Mouse (Mus musculus) forebrain, embryonic 12.5 days (tissue): ENCODE measurements around the gene Prss12. TPM values are rescaled to one million over a fixed set of nuclear protein-coding genes. Genes with fewer than 3 reads are reported as not detected.

ENCODE experiments used
- ATAC-seq: fragments of 200-750 bp; cut with Nextera tagmentation; 2 replicates; pipeline ENCODE4 v1.8.0; 2017; ENCODE audit warnings: moderate TSS enrichment; ENCODE audit not compliant: low FRiP score
- H3K27ac ChIP-seq: fragments of 300-500 bp; sonication (generic); 2 replicates; pipeline ENCODE4 v1.5.1; 2016; ENCODE audit warnings: mild to moderate bottlenecking
- H3K27me3 ChIP-seq: fragments of 300-500 bp; sonication (generic); 2 replicates; pipeline ENCODE4 v1.6.1; 2016; ENCODE audit warnings: mild to moderate bottlenecking
- H3K36me3 ChIP-seq: fragments of 300-500 bp; sonication (generic); replicated peaks from 2 replicates; pipeline ENCODE4 v1.6.1; 2016; ENCODE audit warnings: mild to moderate bottlenecking
- H3K4me1 ChIP-seq: fragments of 300-500 bp; sonication (generic); 2 replicates; pipeline ENCODE4 v1.6.1; 2016
- H3K4me2 ChIP-seq: fragments of 300-500 bp; sonication (generic); 2 replicates; pipeline ENCODE4 v1.6.1; 2016; ENCODE audit warnings: mild to moderate bottlenecking, moderate library complexity
- H3K4me3 ChIP-seq: fragments of 300-500 bp; sonication (generic); replicated peaks from 2 replicates; pipeline ENCODE4 v1.5.1; 2016; ENCODE audit warnings: mild to moderate bottlenecking
- H3K9ac ChIP-seq: fragments of 300-500 bp; sonication (generic); 2 replicates; pipeline ENCODE4 v1.6.1; 2016; ENCODE audit warnings: mild to moderate bottlenecking
- H3K9me3 ChIP-seq: fragments of 300-500 bp; sonication (generic); 2 replicates; pipeline ENCODE4 v1.6.1; 2016
- WGBS: fragments of 180-500 bp; shearing (Covaris S2); methylation state at CpG from one replicate; pipeline ENCODE4 v1.1.7; 2016; 5-methylcytosine and 5-hydroxymethylcytosine counted together
- polyA plus RNA-seq: library from polyadenylated mRNA; unstranded; fragments of >200 nt; fragmentation: Nextera tagmentation; extraction: Ambion mirVana; gene quantifications from 2 replicates; pipeline ENCODE4 v1.2.1, GENCODE M21; 2016

Gene Prss12
- polyA plus RNA-seq, 1 experiment from 2014 or later = 3.1 TPM

DNA sequence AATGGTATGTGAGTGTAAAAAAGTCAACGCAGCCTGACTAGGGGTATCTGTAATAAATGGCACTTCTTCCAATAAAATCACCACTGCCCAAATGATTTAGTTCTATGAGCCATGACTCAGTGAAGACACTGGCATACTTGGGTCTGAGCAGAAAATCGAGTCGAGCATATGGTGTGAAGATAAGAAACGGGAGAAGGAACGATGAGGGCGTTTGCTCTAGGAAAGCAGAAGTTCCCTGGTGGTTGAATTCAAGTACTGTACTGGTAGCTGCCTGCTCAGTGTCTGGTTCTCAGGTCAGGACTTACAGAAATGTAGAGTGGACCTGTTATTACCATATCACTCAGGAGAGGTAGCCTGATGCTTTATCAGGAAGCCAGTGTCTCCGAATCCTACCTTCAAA, 6.2 kb upstream of the Prss12 start:
- Histone ChIP-seq H3K4me3 (no peak overlapping the region), H3K27ac (no peak overlapping the region), H3K27me3 (peaks cover 18% of the 10 kb centered on the region), H3K9me3 (no peaks in the 10 kb centered on the region), H3K9ac (no peak overlapping the region), H3K36me3 (no peaks in the 10 kb centered on the region), H3K4me2 (no peak overlapping the region), H3K4me1 (0 out of 2 replicates have a peak, but pooled peaks cover 5% of the 10 kb centered on the region)
- 91% methylated on average over 7 of the region's 7 CpGs for WGBS
- no peak for ATAC-seq

DNA sequence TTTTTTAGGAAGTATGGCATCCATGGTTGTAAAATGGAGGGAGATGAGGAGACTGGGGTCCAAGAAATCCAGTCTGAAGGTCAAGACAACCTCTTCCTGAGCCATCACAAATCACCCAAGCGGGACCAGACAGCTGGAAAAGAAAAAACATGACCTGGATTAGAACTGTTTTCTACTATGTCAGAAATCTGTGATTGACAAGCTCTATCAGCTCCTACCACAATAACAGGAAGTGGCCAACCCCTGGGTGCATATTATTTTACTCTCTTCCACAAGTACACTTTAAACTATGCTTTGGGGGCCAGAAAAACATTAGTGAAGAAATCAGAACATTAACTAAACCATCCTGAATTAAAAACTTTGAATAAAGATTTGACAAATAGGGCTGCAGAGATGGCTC, 2.2 kb upstream of the Prss12 start:
- H3K36me3 ChIP-seq = no peaks in the 10 kb centered on the region
- H3K27ac ChIP-seq = no peak overlapping the region
- WGBS = 86% methylated on average over 1 of the region's 1 CpGs
- H3K4me2 ChIP-seq = no peak overlapping the region
- H3K4me1 ChIP-seq = peaks cover 22% of the 10 kb centered on the region
- H3K9ac ChIP-seq = no peak overlapping the region
- no peak for ATAC-seq
- no peak overlapping the region for H3K4me3 ChIP-seq
- H3K9me3 ChIP-seq = no peaks in the 10 kb centered on the region
- H3K27me3 ChIP-seq = peaks cover 43% of the 10 kb centered on the region

DNA sequence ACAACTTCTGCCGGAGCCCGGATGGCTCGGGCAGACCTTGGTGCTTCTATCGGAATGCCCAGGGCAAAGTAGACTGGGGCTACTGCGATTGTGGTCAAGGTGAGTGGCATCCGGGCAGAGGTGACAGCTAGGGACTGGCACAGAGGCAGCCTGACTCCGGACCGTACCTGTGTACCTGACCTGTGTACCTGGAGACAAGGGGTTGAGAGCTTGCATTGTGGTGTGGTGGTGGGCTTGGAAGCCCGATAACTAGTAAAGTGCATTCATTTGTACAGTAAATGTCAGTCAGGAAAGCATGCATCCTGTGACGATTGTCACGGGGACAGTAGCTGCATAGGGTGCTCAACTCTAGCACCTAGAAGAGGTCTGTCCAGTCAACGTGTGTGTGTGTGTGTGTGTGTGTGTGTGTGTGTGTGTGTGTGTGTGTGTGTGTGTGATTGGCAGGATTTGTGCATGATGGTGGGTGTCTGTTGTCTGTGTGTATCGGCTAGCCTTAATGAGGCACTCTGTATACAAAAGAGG, 886 bp downstream of the Prss12 start:
- peak overlapping the region; percentile 78 for H3K4me3 ChIP-seq
- peak overlapping the region; percentile 100 for H3K4me2 ChIP-seq
- no peaks in the 10 kb centered on the region for H3K9me3 ChIP-seq
- H3K27ac ChIP-seq = no peak overlapping the region
- H3K27me3 ChIP-seq = peaks cover 43% of the 10 kb centered on the region
- no peaks in the 10 kb centered on the region for H3K36me3 ChIP-seq
- H3K4me1 ChIP-seq = peaks cover 22% of the 10 kb centered on the region
- 7% methylated on average over 13 of the region's 13 CpGs for WGBS
- peak overlapping the region; percentile 61 for H3K9ac ChIP-seq
- ATAC-seq = peak; percentile 59

DNA sequence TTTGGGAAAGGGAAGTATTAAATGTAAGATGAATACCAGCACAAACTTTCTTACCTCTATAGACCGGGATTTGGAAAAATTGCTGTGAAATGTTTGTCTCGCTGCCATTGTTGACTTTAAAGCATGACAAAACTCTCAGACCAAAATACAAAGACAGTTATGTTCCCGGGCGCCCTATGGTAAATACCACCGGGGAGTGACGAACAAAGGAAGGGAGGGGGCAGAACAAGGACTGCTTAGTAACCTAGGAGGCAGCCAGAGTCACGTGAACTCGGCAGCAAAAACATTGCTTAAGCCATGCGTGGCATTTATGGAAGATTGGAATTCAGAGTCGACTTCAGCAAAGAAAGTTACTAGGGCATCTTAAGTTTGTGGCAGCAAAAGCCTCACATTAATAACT, 1.4 kb downstream of the Prss12 start:
- peak overlapping the region; percentile 78 for H3K4me3 ChIP-seq
- H3K27me3 ChIP-seq = peaks cover 43% of the 10 kb centered on the region
- H3K9me3 ChIP-seq = no peaks in the 10 kb centered on the region
- H3K4me2 ChIP-seq = peak overlapping the region; percentile 100
- WGBS = 3% methylated on average over 10 of the region's 10 CpGs
- no peak overlapping the region for H3K27ac ChIP-seq
- peaks cover 22% of the 10 kb centered on the region for H3K4me1 ChIP-seq
- ATAC-seq = no peak
- H3K9ac ChIP-seq = 0 out of 2 replicates have a peak overlapping the region, but pooled peaks have one; percentile 61
- H3K36me3 ChIP-seq = no peaks in the 10 kb centered on the region

DNA sequence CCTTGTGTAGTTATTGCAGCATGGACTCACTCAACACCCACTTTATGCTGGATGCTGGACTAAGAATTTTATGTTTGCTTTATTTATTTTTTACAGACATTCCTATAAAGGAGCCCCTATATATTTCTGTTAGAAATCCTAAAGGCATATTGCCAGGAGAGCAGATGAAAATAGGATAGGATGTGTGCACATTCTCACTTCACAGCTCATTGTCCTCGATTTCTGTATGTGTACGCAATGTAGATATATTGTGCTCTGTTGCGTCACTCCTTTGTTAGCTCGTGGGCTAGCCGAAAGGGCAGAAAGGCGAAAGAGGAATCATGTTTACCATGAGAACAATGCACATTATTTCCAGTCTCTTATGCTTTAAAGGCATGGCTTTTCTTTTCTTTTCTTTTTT, 3.4 kb downstream of the Prss12 start:
- H3K4me3 ChIP-seq = no peak overlapping the region
- H3K9me3 ChIP-seq = no peaks in the 10 kb centered on the region
- no peak overlapping the region for H3K27ac ChIP-seq
- H3K36me3 ChIP-seq = no peaks in the 10 kb centered on the region
- H3K27me3 ChIP-seq = peaks cover 31% of the 10 kb centered on the region
- no peak for ATAC-seq
- 56% methylated on average over 6 of the region's 6 CpGs for WGBS
- H3K4me2 ChIP-seq = no peak overlapping the region
- no peak overlapping the region for H3K9ac ChIP-seq
- peaks cover 18% of the 10 kb centered on the region for H3K4me1 ChIP-seq

DNA sequence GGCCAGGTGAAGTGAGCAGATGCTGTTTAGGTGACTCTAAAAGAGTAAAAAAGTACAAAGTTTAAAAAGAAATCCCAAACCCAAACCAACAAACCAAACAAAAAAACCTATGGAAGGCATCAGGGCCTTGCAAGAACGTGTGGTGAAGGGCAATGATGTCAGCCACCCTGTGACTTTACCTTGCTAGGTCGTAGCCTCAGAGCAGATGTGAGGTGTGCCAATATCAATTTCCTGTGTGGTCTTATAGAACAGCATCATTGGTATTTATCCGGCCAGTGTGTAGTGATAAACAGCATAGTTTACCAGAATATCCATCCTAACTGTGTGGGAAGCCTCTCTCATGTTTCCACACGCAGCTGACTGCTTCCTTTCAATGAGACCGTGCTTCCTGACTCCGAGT, 6.2 kb downstream of the Prss12 start:
- H3K4me1 ChIP-seq = peaks cover 3% of the 10 kb centered on the region
- no peak for ATAC-seq
- H3K27ac ChIP-seq = no peak overlapping the region
- H3K4me3 ChIP-seq = no peak overlapping the region
- no peak overlapping the region for H3K4me2 ChIP-seq
- no peaks in the 10 kb centered on the region for H3K9me3 ChIP-seq
- 80% methylated on average over 6 of the region's 6 CpGs for WGBS
- H3K9ac ChIP-seq = no peak overlapping the region
- no peaks in the 10 kb centered on the region for H3K36me3 ChIP-seq
- peaks cover 10% of the 10 kb centered on the region for H3K27me3 ChIP-seq

DNA sequence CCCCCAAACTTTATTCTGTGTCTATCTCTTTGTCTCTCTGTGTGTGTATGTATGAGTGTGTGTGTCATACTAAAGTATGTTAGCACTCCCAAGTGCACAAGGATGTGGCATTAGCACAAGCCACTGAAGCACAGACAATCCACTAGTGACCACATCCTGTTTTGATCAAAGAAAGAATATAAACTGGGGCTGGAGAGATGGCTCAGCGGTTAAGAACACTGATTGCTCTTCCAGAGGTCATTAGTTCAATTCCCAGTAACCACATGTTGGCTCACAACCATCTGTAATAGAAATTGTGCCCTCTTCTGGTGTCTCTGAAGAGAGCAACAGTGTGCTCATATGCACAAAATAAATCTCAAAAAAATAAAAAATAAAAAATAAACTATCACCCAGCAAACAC, 12.8 kb downstream of the Prss12 start:
- no peaks in the 10 kb centered on the region for H3K36me3 ChIP-seq
- H3K9me3 ChIP-seq = no peaks in the 10 kb centered on the region
- H3K9ac ChIP-seq = no peak overlapping the region
- WGBS = 62% methylated on average over 1 of the region's 1 CpGs
- no peak overlapping the region for H3K4me2 ChIP-seq
- no peak overlapping the region for H3K27ac ChIP-seq
- no peaks in the 10 kb centered on the region for H3K27me3 ChIP-seq
- H3K4me1 ChIP-seq = no peaks in the 10 kb centered on the region
- no peak for ATAC-seq
- no peak overlapping the region for H3K4me3 ChIP-seq

DNA sequence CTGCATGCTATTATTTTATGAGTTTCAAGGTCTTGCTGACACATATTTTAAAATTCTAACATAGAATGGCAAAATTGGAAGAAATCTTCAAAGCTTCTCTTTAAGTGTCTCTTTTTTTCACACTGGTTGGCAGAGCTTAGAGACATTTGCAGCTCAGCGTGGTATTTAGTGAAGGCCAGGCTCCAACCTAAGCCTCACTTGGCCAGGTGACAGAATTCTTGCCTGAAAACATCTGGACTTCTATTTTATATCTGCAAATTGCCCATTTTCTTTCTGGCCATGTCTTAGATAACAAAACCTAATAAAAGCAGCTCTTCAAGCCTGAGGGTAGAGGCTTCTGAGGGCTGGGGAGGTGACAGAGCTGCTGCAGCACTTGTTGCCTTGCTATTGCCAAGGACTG, 13.7 kb downstream of the Prss12 start:
- H3K4me2 ChIP-seq = no peak overlapping the region
- no peak overlapping the region for H3K4me3 ChIP-seq
- 86% methylated on average over 1 of the region's 1 CpGs for WGBS

DNA sequence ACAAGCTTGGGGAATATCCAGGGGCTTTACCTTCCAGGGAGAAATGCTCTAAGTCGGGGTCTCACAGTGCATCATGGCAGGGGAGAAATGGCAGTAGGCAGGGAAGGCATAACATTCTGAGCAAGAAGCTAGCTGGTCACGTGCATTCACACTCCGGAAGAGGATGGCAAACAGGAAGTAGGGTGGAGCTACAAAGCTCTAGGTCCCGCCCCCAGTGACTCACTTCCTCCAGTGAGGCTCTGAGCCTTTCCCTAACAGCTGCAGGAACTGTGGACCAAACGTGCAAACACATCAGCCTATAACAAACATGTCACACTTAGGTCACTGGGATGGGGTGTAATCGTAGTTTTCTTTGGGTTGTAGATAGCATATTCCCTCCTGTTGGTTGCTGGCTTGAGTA, 15.6 kb downstream of the Prss12 start:
- H3K27me3 ChIP-seq = no peaks in the 10 kb centered on the region
- no peak overlapping the region for H3K4me3 ChIP-seq
- H3K4me2 ChIP-seq = no peak overlapping the region
- H3K9ac ChIP-seq = no peak overlapping the region
- H3K27ac ChIP-seq = no peak overlapping the region
- 81% methylated on average over 6 of the region's 6 CpGs for WGBS
- H3K9me3 ChIP-seq = no peaks in the 10 kb centered on the region
- H3K36me3 ChIP-seq = no peaks in the 10 kb centered on the region
- ATAC-seq = no peak
- no peaks in the 10 kb centered on the region for H3K4me1 ChIP-seq

More for the DNA sequence above, 13.7 kb downstream of the Prss12 start:
- Histone ChIP-seq H3K27ac (no peak overlapping the region), H3K9me3 (no peaks in the 10 kb centered on the region), H3K9ac (no peak overlapping the region), H3K4me1 (no peaks in the 10 kb centered on the region), H3K27me3 (no peaks in the 10 kb centered on the region), H3K36me3 (no peaks in the 10 kb centered on the region)
- no peak for ATAC-seq

DNA sequence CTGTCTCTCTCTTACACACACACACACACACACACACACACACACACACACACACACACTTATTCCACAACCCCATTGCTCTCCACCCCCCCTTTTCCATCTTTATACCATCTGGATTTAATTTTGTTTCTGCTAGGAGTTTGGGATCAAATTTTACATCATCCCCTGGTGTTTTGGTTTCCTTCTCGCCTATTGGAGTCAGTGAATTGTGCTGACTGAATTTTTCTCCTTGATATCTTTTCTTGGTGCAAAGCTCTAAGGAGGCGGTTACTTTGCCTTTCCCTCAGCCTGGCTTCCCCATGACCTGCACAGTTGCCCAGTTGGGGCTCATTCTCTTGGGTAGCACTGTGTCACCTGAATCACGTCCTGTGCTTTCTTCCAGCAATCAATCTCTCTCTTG, 30.1 kb downstream of the Prss12 start:
- no peaks in the 10 kb centered on the region for H3K9me3 ChIP-seq
- no peaks in the 10 kb centered on the region for H3K36me3 ChIP-seq
- WGBS = 77% methylated on average over 3 of the region's 3 CpGs
- no peak overlapping the region for H3K9ac ChIP-seq
- ATAC-seq = no peak
- no peak overlapping the region for H3K4me2 ChIP-seq
- 0 out of 2 replicates have a peak overlapping the region, but pooled peaks have one; percentile 8 for H3K27ac ChIP-seq
- H3K27me3 ChIP-seq = no peaks in the 10 kb centered on the region
- H3K4me1 ChIP-seq = no peaks in the 10 kb centered on the region
- H3K4me3 ChIP-seq = no peak overlapping the region

DNA sequence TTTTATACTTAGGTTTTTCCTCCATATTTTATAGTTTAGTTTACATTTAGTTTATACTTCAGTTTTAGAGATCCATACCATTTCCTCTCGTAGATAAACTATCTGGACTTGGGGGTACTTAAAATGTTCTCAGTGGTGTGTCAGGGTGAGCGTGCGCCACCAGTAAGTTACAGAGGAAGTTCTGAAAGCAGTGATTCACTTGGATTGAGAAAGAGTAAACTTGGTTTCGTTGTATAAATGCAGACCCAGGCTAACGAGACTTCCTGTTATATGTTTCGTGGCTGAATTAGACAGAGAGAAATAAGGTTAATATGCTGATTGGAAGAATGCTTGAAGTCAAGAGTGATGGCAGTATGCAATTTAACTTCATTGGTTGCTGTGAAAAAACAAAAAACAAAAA, 34.6 kb downstream of the Prss12 start:
- H3K9me3 ChIP-seq = no peaks in the 10 kb centered on the region
- no peak for ATAC-seq
- no peak overlapping the region for H3K27ac ChIP-seq

DNA sequence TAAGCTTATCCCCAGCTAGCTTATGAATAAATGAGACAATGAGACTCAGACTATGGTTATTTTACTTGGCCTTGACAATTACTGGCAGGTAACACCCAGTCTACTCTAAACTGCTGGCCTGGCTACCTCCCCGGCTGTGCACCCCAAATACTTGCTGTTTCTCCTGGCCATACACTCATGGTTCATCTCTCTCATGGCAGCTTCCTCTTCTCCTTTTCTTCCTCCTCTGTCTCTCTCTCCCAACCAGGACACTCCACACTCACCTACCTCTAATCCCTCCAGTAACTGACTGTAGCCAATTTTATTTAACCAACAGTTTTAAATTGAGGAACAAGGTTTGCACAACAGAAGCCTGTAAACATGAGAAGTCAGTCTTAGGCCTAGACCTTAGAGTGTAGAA, 45.1 kb downstream of the Prss12 start:
- Histone ChIP-seq H3K4me3 (no peak overlapping the region), H3K27me3 (no peaks in the 10 kb centered on the region), H3K27ac (no peak overlapping the region), H3K9ac (no peak overlapping the region), H3K9me3 (no peaks in the 10 kb centered on the region), H3K4me1 (no peaks in the 10 kb centered on the region), H3K4me2 (no peak overlapping the region), H3K36me3 (no peaks in the 10 kb centered on the region)
- 93% methylated on average over 1 of the region's 1 CpGs for WGBS
- no peak for ATAC-seq

More for the DNA sequence above, 34.6 kb downstream of the Prss12 start:
- no peaks in the 10 kb centered on the region for H3K4me1 ChIP-seq
- H3K9ac ChIP-seq = no peak overlapping the region
- no peaks in the 10 kb centered on the region for H3K36me3 ChIP-seq
- no peak overlapping the region for H3K4me3 ChIP-seq
- WGBS = 85% methylated on average over 6 of the region's 6 CpGs
- H3K4me2 ChIP-seq = no peak overlapping the region
- H3K27me3 ChIP-seq = no peaks in the 10 kb centered on the region

DNA sequence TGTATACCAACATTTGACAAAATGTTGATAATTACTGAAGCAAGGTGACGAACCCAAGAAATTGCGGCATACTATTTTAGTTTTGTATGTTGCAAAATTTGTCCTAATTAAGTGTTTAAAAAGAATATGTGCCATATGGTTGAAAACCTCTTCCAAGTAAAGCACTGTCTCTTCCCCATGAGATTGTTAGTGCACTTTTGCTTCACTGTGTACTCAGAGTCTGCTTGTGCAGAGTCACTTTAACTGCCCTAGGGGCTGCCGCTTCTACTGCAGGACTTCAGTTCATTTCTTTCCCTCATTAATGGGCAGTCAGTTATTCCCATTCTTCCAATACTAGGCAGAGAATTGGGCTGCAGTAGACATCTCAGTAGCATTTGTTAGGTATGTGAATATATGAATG, 46.5 kb downstream of the Prss12 start:
- Histone ChIP-seq H3K4me1 (no peaks in the 10 kb centered on the region), H3K4me2 (no peak overlapping the region), H3K4me3 (no peak overlapping the region), H3K27ac (no peak overlapping the region), H3K27me3 (no peaks in the 10 kb centered on the region), H3K9ac (no peak overlapping the region), H3K36me3 (no peaks in the 10 kb centered on the region), H3K9me3 (no peaks in the 10 kb centered on the region)
- 93% methylated on average over 3 of the region's 3 CpGs for WGBS
- ATAC-seq = no peak
